Mouse (Mus musculus): ENCODE results near the gene Pla1a. TPM values are rescaled to one million over a fixed set of nuclear protein-coding genes. Genes with fewer than 3 reads are reported as not detected.

Gene Pla1a
- polyA plus RNA-seq, 1 experiment from 2014 or later = not detected

DNA sequence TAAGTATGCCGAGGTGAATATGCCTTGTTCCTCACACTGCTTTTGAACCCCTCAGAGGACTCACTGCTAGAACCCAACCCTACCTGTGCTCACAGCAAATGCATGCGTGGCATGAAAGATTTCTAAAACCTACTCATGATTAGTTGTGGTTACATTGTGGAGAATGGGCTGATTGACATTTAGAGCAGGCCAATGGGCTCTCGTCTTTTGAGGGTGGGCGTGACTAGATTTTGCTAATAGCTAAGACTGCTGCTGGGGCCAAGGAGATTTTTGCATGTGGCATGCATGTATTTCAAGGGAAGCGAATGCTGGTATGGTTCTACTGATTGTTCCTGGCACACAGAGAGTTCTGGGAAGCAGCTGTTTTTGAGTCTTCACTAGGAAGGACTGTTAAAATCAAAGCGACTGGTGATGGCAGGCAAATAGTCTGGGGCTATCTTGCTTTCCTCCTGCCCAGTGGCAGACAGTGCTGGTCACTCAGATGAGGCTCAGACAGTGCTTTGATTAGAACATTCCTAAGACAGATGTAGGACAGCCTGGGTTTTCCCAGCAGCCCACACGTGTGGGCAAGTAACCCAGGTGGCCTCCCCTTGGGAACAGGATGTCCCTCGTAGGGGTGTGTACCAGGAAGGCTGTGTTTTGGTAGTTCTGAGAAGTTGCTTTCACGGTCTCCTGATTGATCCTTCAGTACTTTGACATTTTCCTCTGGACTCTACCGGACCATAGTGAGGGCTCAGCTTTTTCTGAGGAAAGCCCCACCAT lies 58.4 kb downstream of the Pla1a start:
- ATAC-seq (ENCODE audit: insufficient number of reproducible peaks, insufficient read depth, low FRiP score, low read depth) = no peak
- H3K36me3 ChIP-seq (ENCODE audit: control insufficient read depth, insufficient read depth, low read length) = no peaks in the 10 kb centered on the region
- H3K9ac ChIP-seq (replicated peaks; ENCODE audit: low read depth, low read length) = no peak overlapping the region
- 80% methylated on average over 10 of the region's 10 CpGs for WGBS
- no peaks in the 10 kb centered on the region; the same call in 1 of the 2 replicates for H3K4me1 ChIP-seq (ENCODE audit: control insufficient read depth, insufficient read depth, low read length)
- H3K4me2 ChIP-seq (replicated peaks; ENCODE audit: low read depth, low read length) = no peak overlapping the region
- no peak overlapping the region for H3K27ac ChIP-seq (ENCODE audit: low read length)
- no peaks in the 10 kb centered on the region for H3K9me3 ChIP-seq (ENCODE audit: control insufficient read depth, low read depth, low read length)
- no peak overlapping the region for H3K4me3 ChIP-seq (ENCODE audit: low read depth, low read length)
- no peaks in the 10 kb centered on the region for H3K27me3 ChIP-seq (ENCODE audit: control insufficient read depth, insufficient read depth, low read length)

DNA sequence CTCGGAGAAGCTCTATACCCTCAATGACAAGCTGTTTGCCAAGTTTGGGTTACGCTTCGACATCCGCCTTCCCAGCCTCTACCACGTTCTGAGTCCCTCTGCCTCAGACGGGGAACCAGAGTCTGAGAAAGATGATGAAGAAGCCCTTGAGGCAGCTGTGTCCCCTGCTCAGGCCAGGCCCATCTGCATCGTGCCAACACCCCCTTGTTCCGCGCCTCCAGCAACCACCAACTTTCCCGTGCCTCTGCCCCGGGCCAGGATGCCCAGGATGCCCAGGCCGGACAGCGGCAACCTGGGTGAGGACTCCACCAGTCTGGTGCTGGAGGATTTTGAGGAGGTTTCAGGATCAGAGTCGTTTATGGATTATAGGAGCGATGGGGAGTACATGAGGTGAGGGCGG lies 59.0 kb downstream of the Pla1a start:
- ATAC-seq (ENCODE audit: insufficient number of reproducible peaks, insufficient read depth, low FRiP score, low read depth) = no peak
- Histone ChIP-seq H3K4me3 (ENCODE audit: low read depth, low read length) (no peak overlapping the region), H3K9me3 (ENCODE audit: control insufficient read depth, low read depth, low read length) (no peaks in the 10 kb centered on the region), H3K4me2 (replicated peaks; ENCODE audit: low read depth, low read length) (no peak overlapping the region), H3K27ac (ENCODE audit: low read length) (no peak overlapping the region), H3K4me1 (ENCODE audit: control insufficient read depth, insufficient read depth, low read length) (no peaks in the 10 kb centered on the region; the same call in 1 of the 2 replicates), H3K9ac (replicated peaks; ENCODE audit: low read depth, low read length) (no peak overlapping the region), H3K27me3 (ENCODE audit: control insufficient read depth, insufficient read depth, low read length) (no peaks in the 10 kb centered on the region), H3K36me3 (ENCODE audit: control insufficient read depth, insufficient read depth, low read length) (no peaks in the 10 kb centered on the region)
- WGBS = 85% methylated on average over 16 of the region's 16 CpGs

DNA sequence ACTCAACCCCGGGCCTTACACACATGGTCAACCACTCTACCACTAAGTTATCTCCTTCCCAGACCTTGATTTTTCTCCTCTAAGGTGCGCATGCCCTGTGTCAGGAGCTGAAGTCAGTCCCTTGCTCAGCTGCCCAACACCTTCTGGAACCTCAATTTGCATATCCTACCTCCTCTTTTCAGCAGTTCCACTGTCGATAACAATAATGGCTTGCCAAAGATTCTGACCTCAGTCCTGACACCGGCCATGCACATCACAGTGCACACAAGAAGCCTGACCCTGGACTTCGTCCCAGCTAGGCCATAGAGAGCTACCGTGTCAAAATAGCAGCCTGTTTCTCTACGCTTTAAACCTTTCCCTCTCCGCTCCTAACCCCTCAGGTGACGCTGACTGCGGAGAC lies 59.5 kb downstream of the Pla1a start:
- Histone ChIP-seq H3K27me3 (ENCODE audit: control insufficient read depth, insufficient read depth, low read length) (no peaks in the 10 kb centered on the region), H3K4me3 (ENCODE audit: low read depth, low read length) (no peak overlapping the region), H3K27ac (ENCODE audit: low read length) (no peak overlapping the region), H3K36me3 (ENCODE audit: control insufficient read depth, insufficient read depth, low read length) (no peaks in the 10 kb centered on the region), H3K9ac (replicated peaks; ENCODE audit: low read depth, low read length) (no peak overlapping the region), H3K4me1 (ENCODE audit: control insufficient read depth, insufficient read depth, low read length) (no peaks in the 10 kb centered on the region; the same call in 1 of the 2 replicates), H3K4me2 (replicated peaks; ENCODE audit: low read depth, low read length) (no peak overlapping the region), H3K9me3 (ENCODE audit: control insufficient read depth, low read depth, low read length) (no peaks in the 10 kb centered on the region)
- no peak for ATAC-seq (ENCODE audit: insufficient number of reproducible peaks, insufficient read depth, low FRiP score, low read depth)
- 82% methylated on average over 10 of the region's 10 CpGs for WGBS

DNA sequence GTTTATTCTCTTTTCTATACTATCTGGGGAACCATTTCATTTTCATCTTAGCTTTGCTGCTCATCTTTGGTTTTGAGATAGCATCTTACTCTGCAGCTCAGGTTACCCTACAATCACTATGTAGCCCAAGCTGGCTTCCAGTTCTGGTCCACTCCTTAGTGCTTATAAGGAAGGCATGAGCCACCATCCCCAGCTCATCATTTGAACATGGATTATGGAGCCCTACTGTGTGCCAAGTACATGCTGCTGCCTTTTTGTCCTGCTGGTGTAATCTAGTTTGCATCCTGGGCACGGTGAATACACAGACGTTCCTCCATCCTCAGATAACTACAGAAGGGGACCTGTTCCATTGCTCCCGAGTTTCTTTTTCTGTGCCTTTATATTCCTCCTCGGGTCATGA lies 60.1 kb downstream of the Pla1a start:
- ATAC-seq (ENCODE audit: insufficient number of reproducible peaks, insufficient read depth, low FRiP score, low read depth) = no peak
- Histone ChIP-seq H3K9ac (replicated peaks; ENCODE audit: low read depth, low read length) (no peak overlapping the region), H3K4me3 (ENCODE audit: low read depth, low read length) (no peak overlapping the region), H3K27me3 (ENCODE audit: control insufficient read depth, insufficient read depth, low read length) (no peaks in the 10 kb centered on the region), H3K36me3 (ENCODE audit: control insufficient read depth, insufficient read depth, low read length) (no peaks in the 10 kb centered on the region), H3K27ac (ENCODE audit: low read length) (no peak overlapping the region), H3K9me3 (ENCODE audit: control insufficient read depth, low read depth, low read length) (no peaks in the 10 kb centered on the region), H3K4me2 (replicated peaks; ENCODE audit: low read depth, low read length) (no peak overlapping the region), H3K4me1 (ENCODE audit: control insufficient read depth, insufficient read depth, low read length) (no peaks in the 10 kb centered on the region; the same call in 1 of the 2 replicates)
- WGBS = 86% methylated on average over 4 of the region's 4 CpGs

DNA sequence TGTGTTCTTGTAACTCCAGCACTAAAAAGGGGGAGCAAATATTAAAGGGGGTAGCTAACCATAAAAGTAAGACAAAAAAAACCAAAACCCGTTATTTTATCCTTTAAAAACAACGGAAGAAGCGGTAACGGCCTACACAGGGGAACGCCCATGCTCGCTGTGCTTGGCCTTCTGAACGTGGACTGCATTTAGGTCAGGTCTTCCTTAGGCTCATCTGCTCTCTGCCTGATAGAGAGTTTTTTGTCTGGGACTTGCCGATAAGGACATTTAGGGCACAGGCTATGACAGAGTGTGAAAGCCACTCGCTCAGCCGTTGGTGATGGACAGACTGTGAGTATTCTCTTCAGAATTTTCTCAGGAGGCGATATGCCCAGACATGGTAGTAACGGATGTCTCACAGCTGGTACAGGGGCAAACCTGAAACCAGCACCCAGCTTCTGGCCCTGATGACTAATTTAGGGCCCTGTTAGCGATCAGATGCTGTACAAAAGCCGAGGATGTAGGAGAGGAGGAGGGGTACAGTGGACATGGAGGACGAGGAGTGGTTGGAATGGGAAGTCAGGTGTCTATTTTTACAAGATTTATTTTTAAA lies 61.1 kb downstream of the Pla1a start:
- no peaks in the 10 kb centered on the region for H3K36me3 ChIP-seq (ENCODE audit: control insufficient read depth, insufficient read depth, low read length)
- H3K27me3 ChIP-seq (ENCODE audit: control insufficient read depth, insufficient read depth, low read length) = no peaks in the 10 kb centered on the region
- no peak overlapping the region for H3K9ac ChIP-seq (replicated peaks; ENCODE audit: low read depth, low read length)
- no peaks in the 10 kb centered on the region for H3K4me1 ChIP-seq (ENCODE audit: control insufficient read depth, insufficient read depth, low read length)
- H3K4me3 ChIP-seq (ENCODE audit: low read depth, low read length) = no peak overlapping the region
- H3K4me2 ChIP-seq (replicated peaks; ENCODE audit: low read depth, low read length) = no peak overlapping the region
- ATAC-seq (ENCODE audit: insufficient number of reproducible peaks, insufficient read depth, low FRiP score, low read depth) = peak; percentile 76; the same call in 1 of the 2 replicates
- 83% methylated on average over 15 of the region's 15 CpGs for WGBS
- no peak overlapping the region for H3K27ac ChIP-seq (ENCODE audit: low read length)
- no peaks in the 10 kb centered on the region for H3K9me3 ChIP-seq (ENCODE audit: control insufficient read depth, low read depth, low read length)

DNA sequence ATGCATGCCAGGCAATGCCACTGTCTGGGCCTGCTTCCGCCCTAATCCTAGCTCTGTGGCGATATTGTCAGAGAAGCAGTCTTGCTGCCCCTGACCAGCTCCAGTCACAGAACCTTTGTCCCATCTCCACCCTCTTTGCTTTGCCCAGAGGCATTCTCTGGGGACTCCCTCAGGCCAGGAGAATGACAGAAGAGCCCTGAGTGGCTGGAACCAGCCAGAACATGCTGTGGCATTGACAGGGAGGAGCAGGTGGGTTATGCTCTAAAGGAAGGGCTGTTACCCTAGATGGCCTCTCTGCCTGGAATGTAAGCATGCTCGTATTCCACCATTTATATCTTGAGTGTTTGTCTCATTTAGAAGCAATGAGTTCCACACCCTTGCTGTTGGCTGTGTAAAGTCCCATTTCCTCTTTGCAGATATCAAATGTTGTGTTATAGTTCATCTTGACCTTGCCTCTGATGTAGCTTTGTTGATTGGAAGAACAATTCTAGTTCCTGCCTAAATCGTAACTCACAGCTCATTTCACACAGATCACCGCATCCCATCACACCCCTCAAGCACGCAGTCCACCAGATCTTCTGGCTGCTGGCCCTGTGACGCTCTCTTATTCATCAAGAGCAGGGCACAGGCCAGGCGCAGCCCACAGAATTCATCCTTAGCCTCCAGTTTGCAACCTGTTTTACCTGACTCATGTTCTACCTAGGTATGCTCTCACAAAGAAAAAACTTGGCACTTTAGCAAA lies 62.1 kb downstream of the Pla1a start:
- ATAC-seq (ENCODE audit: insufficient number of reproducible peaks, insufficient read depth, low FRiP score, low read depth) = no peak
- Histone ChIP-seq H3K36me3 (ENCODE audit: control insufficient read depth, insufficient read depth, low read length) (no peaks in the 10 kb centered on the region), H3K27ac (ENCODE audit: low read length) (no peak overlapping the region), H3K4me3 (ENCODE audit: low read depth, low read length) (no peak overlapping the region), H3K9me3 (ENCODE audit: control insufficient read depth, low read depth, low read length) (no peaks in the 10 kb centered on the region), H3K4me2 (replicated peaks; ENCODE audit: low read depth, low read length) (no peak overlapping the region), H3K9ac (replicated peaks; ENCODE audit: low read depth, low read length) (no peak overlapping the region), H3K27me3 (ENCODE audit: control insufficient read depth, insufficient read depth, low read length) (no peaks in the 10 kb centered on the region), H3K4me1 (ENCODE audit: control insufficient read depth, insufficient read depth, low read length) (no peaks in the 10 kb centered on the region)
- WGBS = 80% methylated on average over 8 of the region's 8 CpGs

DNA sequence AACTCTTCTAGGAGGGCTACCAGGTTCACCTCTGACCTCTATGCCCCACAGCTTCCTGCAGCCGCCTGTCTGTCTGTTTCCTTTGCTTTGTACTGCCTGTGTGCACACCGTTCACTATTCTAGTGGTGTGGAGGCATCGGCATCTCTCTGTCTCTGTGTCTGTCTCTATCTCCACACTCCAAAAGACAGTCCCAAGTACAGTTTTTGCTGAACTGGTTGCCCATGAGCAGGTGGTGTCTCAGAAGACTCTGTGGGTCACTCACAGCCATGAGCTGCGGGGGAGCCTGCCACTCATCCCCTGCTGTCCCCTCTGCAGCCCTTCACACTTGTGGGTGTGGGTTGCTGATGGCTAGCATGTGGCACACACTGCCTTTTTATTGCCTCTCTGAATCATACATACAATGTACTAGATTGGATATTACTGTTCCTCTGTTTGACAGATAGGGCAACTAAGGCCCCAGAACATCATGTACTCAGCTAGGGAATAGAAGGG lies 62.9 kb downstream of the Pla1a start:
- no peak overlapping the region for H3K4me3 ChIP-seq (ENCODE audit: low read depth, low read length)
- H3K4me1 ChIP-seq (ENCODE audit: control insufficient read depth, insufficient read depth, low read length) = no peaks in the 10 kb centered on the region
- no peak overlapping the region for H3K9ac ChIP-seq (replicated peaks; ENCODE audit: low read depth, low read length)
- no peaks in the 10 kb centered on the region for H3K27me3 ChIP-seq (ENCODE audit: control insufficient read depth, insufficient read depth, low read length)
- H3K4me2 ChIP-seq (replicated peaks; ENCODE audit: low read depth, low read length) = no peak overlapping the region
- ATAC-seq (ENCODE audit: insufficient number of reproducible peaks, insufficient read depth, low FRiP score, low read depth) = no peak
- H3K36me3 ChIP-seq (ENCODE audit: control insufficient read depth, insufficient read depth, low read length) = no peaks in the 10 kb centered on the region
- WGBS = 68% methylated on average over 4 of the region's 4 CpGs
- H3K9me3 ChIP-seq (ENCODE audit: control insufficient read depth, low read depth, low read length) = no peaks in the 10 kb centered on the region
- H3K27ac ChIP-seq (ENCODE audit: low read length) = no peak overlapping the region

DNA sequence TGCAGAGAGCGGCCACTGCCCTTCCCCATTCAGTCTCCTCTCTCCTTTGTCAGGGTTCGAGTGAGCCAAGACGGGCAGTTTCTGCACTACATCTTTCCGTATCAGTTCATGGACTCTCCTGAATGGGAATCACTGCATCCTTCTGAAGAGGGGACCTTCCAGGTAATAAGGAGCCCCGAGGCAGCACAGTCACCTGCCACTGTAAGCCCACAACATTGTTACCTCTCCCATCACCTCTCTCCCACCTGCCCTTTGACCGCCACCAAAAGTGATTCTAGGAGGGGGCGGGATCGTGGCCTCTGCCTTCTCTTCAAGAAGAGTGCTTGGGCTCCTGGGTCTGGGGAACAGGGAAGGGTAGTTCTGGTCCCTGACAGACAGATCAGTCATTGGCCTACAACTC lies 63.5 kb downstream of the Pla1a start:
- no peak overlapping the region for H3K27ac ChIP-seq (ENCODE audit: low read length)
- H3K36me3 ChIP-seq (ENCODE audit: control insufficient read depth, insufficient read depth, low read length) = no peaks in the 10 kb centered on the region
- no peak for ATAC-seq (ENCODE audit: insufficient number of reproducible peaks, insufficient read depth, low FRiP score, low read depth)
- H3K27me3 ChIP-seq (ENCODE audit: control insufficient read depth, insufficient read depth, low read length) = no peaks in the 10 kb centered on the region
- H3K4me2 ChIP-seq (replicated peaks; ENCODE audit: low read depth, low read length) = no peak overlapping the region
- no peak overlapping the region for H3K4me3 ChIP-seq (ENCODE audit: low read depth, low read length)
- H3K9me3 ChIP-seq (ENCODE audit: control insufficient read depth, low read depth, low read length) = no peaks in the 10 kb centered on the region
- no peak overlapping the region for H3K9ac ChIP-seq (replicated peaks; ENCODE audit: low read depth, low read length)
- 89% methylated on average over 8 of the region's 8 CpGs for WGBS
- H3K4me1 ChIP-seq (ENCODE audit: control insufficient read depth, insufficient read depth, low read length) = no peaks in the 10 kb centered on the region

Measured in stomach, embryonic 14.5 days (tissue).